Mouse (Mus musculus) small intestine, adult 2 months (tissue): ENCODE measurements around the gene Ttc7b.

ENCODE experiments used
- CTCF ChIP-seq: fragments of 200-500 bp; IDR thresholded peaks from 2 replicates; pipeline ENCODE4 v1.5.1; 2012; ENCODE audit warnings: low read depth, mild to moderate bottlenecking, control low read depth, inconsistent platforms, low read length, moderate library complexity, mixed read lengths; ENCODE audit not compliant: insufficient replicate concordance, insufficient read length; ENCODE audit errors: extremely low read depth
- POLR2A ChIP-seq: fragments of 200-500 bp; IDR thresholded peaks from 2 replicates; pipeline ENCODE4 v1.6.1; 2012; ENCODE audit warnings: low read depth, mild to moderate bottlenecking, control low read depth, inconsistent platforms, low read length, moderate library complexity

DNA sequence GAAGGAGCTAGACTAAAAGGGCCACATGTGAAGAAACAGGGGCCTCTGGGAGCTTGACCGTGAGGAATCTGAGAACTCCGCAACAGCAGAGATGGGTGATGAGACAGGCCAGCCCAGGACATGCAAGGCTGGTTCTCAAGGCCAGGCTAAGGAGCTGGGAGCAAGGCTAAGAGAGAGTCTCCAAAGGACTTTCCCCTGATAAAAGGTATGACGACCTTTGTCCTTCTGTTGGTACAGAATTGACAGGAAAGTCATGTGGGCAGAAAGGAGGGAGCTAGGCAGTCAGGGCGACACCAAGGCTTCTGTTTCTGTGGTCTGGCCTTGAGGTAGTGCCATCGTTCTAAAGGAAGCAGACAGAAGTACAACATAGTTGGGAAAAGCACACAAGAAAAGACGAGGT is 33.0 kb upstream of the Ttc7b start:
- TF ChIP-seq CTCF (no peak), POLR2A (no peak)
